Mouse (Mus musculus) megakaryocyte, embryonic 14.5 days (primary cell): ENCODE results near the gene Col4a3bp.

Experiments
- FLI1 ChIP-seq: IDR thresholded peaks from 2 replicates; pipeline ENCODE4 v1.6.1; 2012; ENCODE audit warnings: low read length, inconsistent platforms, mixed read lengths
- GATA1 ChIP-seq: IDR thresholded peaks from 3 replicates; pipeline ENCODE4 v1.6.1; 2012; ENCODE audit warnings: mixed read lengths, low read length, inconsistent platforms, borderline replicate concordance

- TF ChIP-seq FLI1 (no peak), GATA1 (no peak)
Observed at GRCm38 (mm10) chr13:96584201-96584600, 41.8 kb downstream of the Col4a3bp start.
